Mouse (Mus musculus) retina, embryonic 14.5 days (tissue): ENCODE results near the gene Trim3.
A peak's percentile ranks its signal among the peaks of the same experiment; 100 is the strongest.

Source experiments
- DNase-seq: peaks from one replicate; pipeline ENCODE4 v3.0.0-alpha.2; 2015; ENCODE audit warnings: low spot score

Gene Trim3

GRCm38 (mm10) chr7:105608467-105608866 is 24.9 kb downstream of the Trim3 start:
- no peak for DNase-seq

- DNase-seq = peak; percentile 74
Measured at GRCm38 (mm10) chr7:105602860-105603623, 30.3 kb downstream of the Trim3 start.

- no peak for DNase-seq
Measured at GRCm38 (mm10) chr7:105590097-105590496, 43.3 kb downstream of the Trim3 start.

- no peak for DNase-seq
Measured at GRCm38 (mm10) chr7:105588325-105588912, 45.0 kb downstream of the Trim3 start.

- DNase-seq = no peak
Measured at GRCm38 (mm10) chr7:105581959-105582358, 51.4 kb downstream of the Trim3 start.

GRCm38 (mm10) chr7:105581094-105581703 is 52.2 kb downstream of the Trim3 start, which contains the start of gene Apbb1:
Apbb1 (minus strand) TSS chr7:105581653.
- DNase-seq = peak; percentile 82

GRCm38 (mm10) chr7:105580627-105581089 is 52.7 kb downstream of the Trim3 start:
- peak; percentile 69 for DNase-seq

GRCm38 (mm10) chr7:105578481-105578880 is 54.9 kb downstream of the Trim3 start:
- no peak for DNase-seq

GRCm38 (mm10) chr7:105577377-105577871 is 55.9 kb downstream of the Trim3 start:
- DNase-seq = no peak

GRCm38 (mm10) chr7:105576166-105576748 is 57.1 kb downstream of the Trim3 start:
- DNase-seq = no peak

- DNase-seq = no peak
Measured at GRCm38 (mm10) chr7:105574537-105574936, 58.8 kb downstream of the Trim3 start.

GRCm38 (mm10) chr7:105572949-105573348 is 60.4 kb downstream of the Trim3 start:
- no peak for DNase-seq

- no peak for DNase-seq
Measured at GRCm38 (mm10) chr7:105570756-105571155, 62.6 kb downstream of the Trim3 start.

GRCm38 (mm10) chr7:105569512-105570496 is 63.6 kb downstream of the Trim3 start:
- peak; percentile 73 for DNase-seq

- DNase-seq = peak; percentile 67
Measured at GRCm38 (mm10) chr7:105568988-105569471, 64.3 kb downstream of the Trim3 start.

- peak; percentile 62 for DNase-seq
Measured at GRCm38 (mm10) chr7:105568583-105568982, 64.8 kb downstream of the Trim3 start.

GRCm38 (mm10) chr7:105565071-105565836 is 68.1 kb downstream of the Trim3 start:
- DNase-seq = no peak

GRCm38 (mm10) chr7:105563367-105563766 is 70.0 kb downstream of the Trim3 start:
- no peak for DNase-seq

- no peak for DNase-seq
Measured at GRCm38 (mm10) chr7:105562317-105562716, 71.1 kb downstream of the Trim3 start.

- no peak for DNase-seq
Measured at GRCm38 (mm10) chr7:105559016-105559415, 74.4 kb downstream of the Trim3 start.
